Mouse (Mus musculus): ENCODE measurements around the gene Dnajc10.

Dnajc10 gene

GRCm38 (mm10) chr2:80315242-80316161 lies at the start of gene Dnajc10:
Dnajc10 (plus strand) TSS chr2:80315466.
- DNase-seq (ENCODE audit: low read depth, low spot score), result peak; percentile 85

GRCm38 (mm10) chr2:80266894-80267293 lies 48.4 kb upstream of the Dnajc10 start:
- peak; percentile 29 for DNase-seq (ENCODE audit: low read depth, low spot score)

GRCm38 (mm10) chr2:80268053-80268452 lies 47.2 kb upstream of the Dnajc10 start:
- DNase-seq (ENCODE audit: low read depth, low spot score), result no peak

- DNase-seq (ENCODE audit: low read depth, low spot score), result peak; percentile 10
These were observed 43.8 kb upstream of the Dnajc10 start for GRCm38 (mm10) chr2:80271431-80271830.

GRCm38 (mm10) chr2:80273038-80273437 lies 42.2 kb upstream of the Dnajc10 start:
- DNase-seq (ENCODE audit: low read depth, low spot score), result no peak

- DNase-seq (ENCODE audit: low read depth, low spot score), result no peak
These were observed 41.5 kb upstream of the Dnajc10 start for GRCm38 (mm10) chr2:80273763-80274162.

- DNase-seq (ENCODE audit: low read depth, low spot score), result no peak
These were observed 40.1 kb upstream of the Dnajc10 start for GRCm38 (mm10) chr2:80275136-80275535.

- no peak for DNase-seq (ENCODE audit: low read depth, low spot score)
These were observed 33.1 kb upstream of the Dnajc10 start for GRCm38 (mm10) chr2:80282214-80282613.

- no peak for DNase-seq (ENCODE audit: low read depth, low spot score)
These were observed 28.9 kb upstream of the Dnajc10 start for GRCm38 (mm10) chr2:80286397-80286796.

GRCm38 (mm10) chr2:80292172-80292571 lies 23.1 kb upstream of the Dnajc10 start, which contains the start of gene Prdx6b:
Prdx6b (plus strand) TSS chr2:80292472.
- DNase-seq (ENCODE audit: low read depth, low spot score), result no peak

GRCm38 (mm10) chr2:80298334-80298733 lies 16.9 kb upstream of the Dnajc10 start:
- no peak for DNase-seq (ENCODE audit: low read depth, low spot score)

- no peak for DNase-seq (ENCODE audit: low read depth, low spot score)
These were observed 14.5 kb upstream of the Dnajc10 start for GRCm38 (mm10) chr2:80300806-80301205.

GRCm38 (mm10) chr2:80303957-80304356 lies 11.3 kb upstream of the Dnajc10 start:
- DNase-seq (ENCODE audit: low read depth, low spot score), result no peak

GRCm38 (mm10) chr2:80307701-80308100 lies 7.6 kb upstream of the Dnajc10 start:
- DNase-seq (ENCODE audit: low read depth, low spot score), result no peak

GRCm38 (mm10) chr2:80309775-80310174 lies 5.5 kb upstream of the Dnajc10 start:
- no peak for DNase-seq (ENCODE audit: low read depth, low spot score)

GRCm38 (mm10) chr2:80310772-80311171 lies 4.5 kb upstream of the Dnajc10 start:
- peak; percentile 9 for DNase-seq (ENCODE audit: low read depth, low spot score)

GRCm38 (mm10) chr2:80311350-80311749 lies 3.9 kb upstream of the Dnajc10 start:
- DNase-seq (ENCODE audit: low read depth, low spot score), result no peak

GRCm38 (mm10) chr2:80314201-80314600 lies 1.1 kb upstream of the Dnajc10 start:
- DNase-seq (ENCODE audit: low read depth, low spot score), result no peak

GRCm38 (mm10) chr2:80314854-80315241 lies 418 bp upstream of the Dnajc10 start:
- DNase-seq (ENCODE audit: low read depth, low spot score), result no peak

GRCm38 (mm10) chr2:80322878-80323277 lies 7.6 kb downstream of the Dnajc10 start:
- no peak for DNase-seq (ENCODE audit: low read depth, low spot score)

- DNase-seq (ENCODE audit: low read depth, low spot score), result no peak
These were observed 10.5 kb downstream of the Dnajc10 start for GRCm38 (mm10) chr2:80325779-80326178.

GRCm38 (mm10) chr2:80327272-80327671 lies 12.0 kb downstream of the Dnajc10 start:
- DNase-seq (ENCODE audit: low read depth, low spot score), result no peak

GRCm38 (mm10) chr2:80328961-80329653 lies 13.8 kb downstream of the Dnajc10 start:
- DNase-seq (ENCODE audit: low read depth, low spot score), result no peak

All from skeletal muscle tissue, adult 2 months (tissue).